8 mouse cellular contexts compared by ENCODE assay signal in genomic region chr1:124044925-124045640, GRCm38 (mm10). TPM values are rescaled to one million over a fixed set of nuclear protein-coding genes. Genes with fewer than 3 reads are reported as not detected.
DNase-seq lines count a peak whose midpoint lies in the region; ATAC-seq and TF ChIP-seq lines count a peak whose summit lies in the region.

Gene Dpp10 (minus strand): TSS chr1:124045559.

- no peaks in the 10 kb centered on the region for H3K36me3 ChIP-seq in heart, embryonic 14.5 days (ENCODE audit: control insufficient read depth, insufficient read depth, low read length)
- H3K36me3 ChIP-seq in forebrain, embryonic 13.5 days (ENCODE audit: poor library complexity, severe bottlenecking) = no peaks in the 10 kb centered on the region
- no peaks in the 10 kb centered on the region for H3K36me3 ChIP-seq in neural tube, embryonic 13.5 days

- peak within 1 kb of the TSS; percentile 39 to 41 for H3K4me3 ChIP-seq in heart, embryonic 14.5 days (ENCODE audit: control insufficient read depth in 1 of 2, insufficient read depth in 1 of 2, low read depth in 1 of 2, low read length in 2 of 2)
- peak within 1 kb of the TSS; percentile 60 for H3K4me3 ChIP-seq in forebrain, embryonic 13.5 days
- H3K4me3 ChIP-seq in neural tube, embryonic 13.5 days = peak within 1 kb of the TSS; percentile 60

- no peak for TF ChIP-seq POLR2A in brain, embryonic 14.5 days (IDR thresholded peaks at IDR 0.05; ENCODE audit: borderline replicate concordance, extremely low read depth, insufficient read depth, insufficient read length, poor library complexity, severe bottlenecking)

- no peak for DNase-seq in heart, postnatal 36 days
- peak; percentile 71 for DNase-seq in brain, embryonic 14.5 days (ENCODE audit: low read depth)
- DNase-seq in left cerebral cortex, postnatal 14 days (ENCODE audit: low spot score in 2 of 2) = peak; percentile 45 to 52
- DNase-seq in c-Kit-positive CD71-positive TER-119-positive erythroid progenitor cells, embryonic 14.5 days (ENCODE audit: low spot score) = no peak
- no peak for DNase-seq in ovary, postnatal 36 days (ENCODE audit: low spot score)

- H3K9ac ChIP-seq in heart, embryonic 14.5 days (ENCODE audit: low read length) = no peak within 1 kb of the TSS
- peak within 1 kb of the TSS; percentile 66 for H3K9ac ChIP-seq in forebrain, embryonic 13.5 days
- H3K9ac ChIP-seq in neural tube, embryonic 13.5 days = peak within 1 kb of the TSS; percentile 78

- under 1% methylated on average over 32 of the region's 38 CpGs for WGBS in heart, embryonic 14.5 days
- WGBS in forebrain, embryonic 13.5 days = under 1% methylated on average over 31 of the region's 38 CpGs
- under 1% methylated on average over 25 of the region's 38 CpGs for WGBS in neural tube, embryonic 13.5 days

- peaks cover 45% of the 10 kb centered on the region for H3K27me3 ChIP-seq in heart, embryonic 14.5 days (ENCODE audit: control insufficient read depth, insufficient read depth, low read length)
- H3K27me3 ChIP-seq in forebrain, embryonic 13.5 days = peaks cover 30% of the 10 kb centered on the region
- H3K27me3 ChIP-seq in neural tube, embryonic 13.5 days = peaks cover 33% of the 10 kb centered on the region

- TF ChIP-seq CTCF in brain, embryonic 14.5 days (IDR thresholded peaks at IDR 0.05; ENCODE audit: borderline replicate concordance, extremely low read depth, insufficient read depth, insufficient read length) = no peak

- H3K27ac ChIP-seq in heart, embryonic 14.5 days (replicated peaks in 1 of 2; ENCODE audit: control insufficient read depth in 1 of 2, insufficient read depth in 1 of 2, low read depth in 2 of 2, low read length in 2 of 2) = no peak within 1 kb of the TSS
- H3K27ac ChIP-seq in forebrain, embryonic 13.5 days = peak within 1 kb of the TSS; percentile 19; the same call in 1 of the 2 replicates
- H3K27ac ChIP-seq in neural tube, embryonic 13.5 days (replicated peaks) = peak within 1 kb of the TSS; percentile 85

- no peak for ATAC-seq in heart, embryonic 14.5 days (ENCODE audit: insufficient number of reproducible peaks, insufficient read depth, low FRiP score, low read depth)
- ATAC-seq in forebrain, embryonic 13.5 days = peak; percentile 72
- peak; percentile 64 for ATAC-seq in neural tube, embryonic 13.5 days (ENCODE audit: low read depth)

- intact Hi-C loops in heart, postnatal 36 days (cut with DNase I) = no loop called here
- intact Hi-C loops in left cerebral cortex, postnatal 14 days (cut with DNase I) = loop anchor here (5.0 to 10.0 kb wide), 3 partner anchors 73 to 700 kb away; no protein-coding TSS in a partner anchor

- no peaks in the 10 kb centered on the region for H3K4me1 ChIP-seq in heart, embryonic 14.5 days (ENCODE audit: control insufficient read depth in 2 of 2, insufficient read depth in 2 of 2, low read length in 2 of 2)
- H3K4me1 ChIP-seq in forebrain, embryonic 13.5 days = peaks cover 13% of the 10 kb centered on the region; the same call in 1 of the 2 replicates
- H3K4me1 ChIP-seq in neural tube, embryonic 13.5 days (replicated peaks) = peaks cover 18% of the 10 kb centered on the region

- H3K4me2 ChIP-seq in heart, embryonic 14.5 days (ENCODE audit: low read length) = peak within 1 kb of the TSS; percentile 82
- peak within 1 kb of the TSS; percentile 91 for H3K4me2 ChIP-seq in forebrain, embryonic 13.5 days
- peak within 1 kb of the TSS; percentile 82 for H3K4me2 ChIP-seq in neural tube, embryonic 13.5 days

- no peaks in the 10 kb centered on the region for H3K9me3 ChIP-seq in heart, embryonic 14.5 days (ENCODE audit: control insufficient read depth, low read length)
- H3K9me3 ChIP-seq in forebrain, embryonic 13.5 days (replicated peaks) = no peaks in the 10 kb centered on the region
- H3K9me3 ChIP-seq in neural tube, embryonic 13.5 days = no peaks in the 10 kb centered on the region

RNA-seq across cellular contexts. Expression of gene Dpp10, which starts in this region (rescaled TPM):
- 0.12 TPM in 1 of 2 replicates, not detected in the other for polyA plus RNA-seq in heart, embryonic 14.5 days (2014; fragmentation: Nextera tagmentation; extraction: Ambion mirVana)
- total RNA-seq in heart, postnatal 36 days (2021) = not detected
- 9.5 and 19.5 TPM in 2 replicates for polyA plus RNA-seq in brain, embryonic 14.5 days (2012; rRNA removed)
- polyA plus RNA-seq in forebrain, embryonic 13.5 days (2015; fragmentation: Nextera tagmentation; extraction: Ambion mirVana) = 2.9 and 3.2 TPM in 2 replicates
- 100 to 1,000 TPM; 116 to 123 TPM for total RNA-seq in left cerebral cortex, postnatal 14 days (2021)
- polyA plus RNA-seq in neural tube, embryonic 13.5 days (2015; fragmentation: Nextera tagmentation; extraction: Ambion mirVana) = 10.9 and 11.1 TPM in 2 replicates

Comparison
In these comparisons a context has a peak if more than half of its experiments do, and no peak if none do; other contexts are left out.
1. RNA of gene Dpp10 (total RNA-seq): 116 to 123 TPM in left cerebral cortex, postnatal 14 days; not detected in heart, postnatal 36 days; every median in the first group is over 100 times any median in the second.
2. H3K27ac ChIP-seq: peak in forebrain, embryonic 13.5 days (single experiment) and neural tube, embryonic 13.5 days (single experiment); none in heart, embryonic 14.5 days (0 of 2).
3. DNase-seq: peak in brain, embryonic 14.5 days (single experiment) and left cerebral cortex, postnatal 14 days (2 of 2); none in heart, postnatal 36 days (0 of 2), c-Kit-positive CD71-positive TER-119-positive erythroid progenitor cells, embryonic 14.5 days (single experiment) and ovary, postnatal 36 days (single experiment).
4. Peak in every context shown above with its lines, with median percentiles within 50 percentile points of each other: H3K4me2 ChIP-seq and H3K4me3 ChIP-seq.